Mouse (Mus musculus) G1E-ER4 (cell line): ENCODE results near the gene Emc8. TPM values are rescaled to one million over a fixed set of nuclear protein-coding genes. Genes with fewer than 3 reads are reported as not detected.

Experiments
- GATA1 ChIP-seq: IDR thresholded peaks from one replicate; pipeline ENCODE4 v1.8.0; 2012; ENCODE audit warnings: low read length, inconsistent platforms
- polyA plus RNA-seq: library from polyadenylated mRNA; stranded (reverse); fragments of >175 nt; gene quantifications from 2 replicates; pipeline ENCODE4 v1.2.3, GENCODE M21; 2012

The Emc8 gene
- polyA plus RNA-seq, 1 experiment, result 162 TPM

DNA sequence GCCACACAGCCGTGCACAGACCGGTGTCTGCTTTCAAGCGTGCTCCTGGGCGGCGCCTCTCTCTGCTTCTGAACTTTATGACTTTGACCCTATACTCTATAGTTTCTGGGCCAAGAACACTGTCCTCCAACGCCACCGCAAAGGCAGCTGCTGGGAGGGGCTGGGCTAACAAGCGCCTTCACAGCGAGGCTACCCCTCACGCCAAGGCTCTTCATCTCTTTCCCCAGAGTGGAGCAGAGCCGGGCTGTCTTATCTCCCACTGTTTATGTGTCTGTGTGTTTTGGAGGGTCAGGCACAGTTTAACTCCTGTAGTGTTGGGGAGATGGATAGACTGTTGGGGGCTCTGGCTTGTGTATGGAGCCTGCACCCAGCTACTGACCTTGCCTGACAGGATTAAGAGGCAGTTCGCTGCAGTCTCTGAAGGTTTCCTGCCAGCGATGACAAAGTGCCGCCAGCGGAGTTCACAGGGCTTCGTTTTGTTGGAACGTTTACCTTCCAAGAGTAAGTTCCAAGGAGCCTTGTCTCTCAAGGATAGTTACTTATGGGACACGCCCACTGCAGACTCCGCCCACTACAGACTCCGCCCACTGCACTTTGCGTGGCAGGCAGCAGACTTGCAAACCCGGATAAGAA, 25.6 kb upstream of the Emc8 start:
- TF ChIP-seq GATA1, result no peak

DNA sequence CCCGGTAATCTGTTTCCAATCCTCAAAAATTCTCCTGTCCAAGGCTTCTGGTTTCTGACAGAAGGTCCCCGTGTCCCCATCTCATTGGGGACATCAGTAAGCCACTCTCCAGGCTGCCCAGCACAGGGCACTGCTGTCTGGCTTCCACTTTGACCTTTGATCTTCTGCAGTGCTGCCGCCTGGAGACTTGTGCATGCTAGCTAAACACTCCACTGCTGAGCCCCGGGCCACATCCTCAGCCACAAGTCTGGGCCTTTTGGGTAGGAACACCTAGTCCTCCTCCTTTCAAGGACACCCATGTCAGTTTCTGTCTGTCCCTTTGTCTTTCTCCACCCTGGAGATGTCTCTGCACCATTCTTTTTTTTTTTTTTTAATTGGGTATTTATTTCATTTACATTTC, 24.6 kb upstream of the Emc8 start:
- no peak for TF ChIP-seq GATA1

DNA sequence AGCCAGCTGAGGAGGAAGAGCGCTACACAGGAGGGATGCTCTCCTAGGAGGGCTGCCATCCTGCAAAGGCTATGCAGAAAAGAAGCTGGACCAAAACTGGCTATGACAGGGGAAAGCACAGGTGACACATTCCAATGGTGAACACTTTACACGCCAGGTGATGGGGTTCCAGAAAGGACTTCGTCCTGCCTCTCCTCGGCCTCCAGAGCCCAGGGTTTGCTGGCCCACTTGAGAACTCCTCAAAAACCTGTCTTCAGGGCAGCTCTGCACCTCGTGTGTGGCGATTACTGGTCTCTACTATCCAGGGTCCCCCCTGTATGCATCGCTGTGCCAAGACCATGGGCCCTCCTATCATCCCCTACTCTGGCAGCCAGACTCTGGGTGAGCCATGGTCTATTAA, 20.1 kb upstream of the Emc8 start:
- no peak for TF ChIP-seq GATA1

DNA sequence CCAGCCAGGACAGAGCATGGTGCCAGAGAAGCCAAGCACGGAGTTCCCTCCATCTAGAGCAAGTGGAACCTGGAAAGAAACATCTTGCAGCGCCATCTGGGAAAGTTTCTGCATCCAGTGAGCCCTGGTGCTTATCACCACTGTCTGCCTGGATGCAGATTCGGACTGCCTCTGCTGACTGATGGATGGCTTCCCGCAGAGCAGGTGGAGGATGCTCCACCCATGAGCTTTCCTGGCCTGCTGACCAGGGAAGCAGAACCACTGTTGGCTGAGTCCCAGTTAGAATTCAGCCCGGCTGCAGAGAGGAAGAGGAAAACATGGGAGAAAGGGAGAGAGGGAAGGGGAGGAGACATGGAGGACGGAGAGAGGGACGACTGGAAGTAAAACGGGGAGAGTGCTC, 19.4 kb upstream of the Emc8 start:
- TF ChIP-seq GATA1, result no peak

DNA sequence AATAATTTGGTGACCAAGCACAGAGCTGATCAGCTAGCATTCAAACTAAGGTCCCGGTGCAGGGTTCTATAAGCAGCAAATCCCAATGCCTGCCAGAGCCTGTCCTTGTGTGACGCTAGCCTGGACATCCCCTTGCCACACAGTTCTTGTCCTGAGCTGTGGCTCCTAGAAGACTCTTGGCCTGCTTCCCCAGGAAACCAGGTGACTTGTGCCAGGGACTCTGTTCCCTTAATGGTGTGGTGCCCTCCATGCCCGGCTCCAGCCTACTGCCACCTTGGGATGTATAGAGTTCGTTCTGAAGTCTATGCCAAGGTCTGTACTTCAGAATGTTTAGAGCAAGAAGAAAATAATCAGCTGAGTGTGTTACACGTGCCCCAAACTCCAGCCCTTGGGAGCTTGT, 18.2 kb upstream of the Emc8 start:
- no peak for TF ChIP-seq GATA1

DNA sequence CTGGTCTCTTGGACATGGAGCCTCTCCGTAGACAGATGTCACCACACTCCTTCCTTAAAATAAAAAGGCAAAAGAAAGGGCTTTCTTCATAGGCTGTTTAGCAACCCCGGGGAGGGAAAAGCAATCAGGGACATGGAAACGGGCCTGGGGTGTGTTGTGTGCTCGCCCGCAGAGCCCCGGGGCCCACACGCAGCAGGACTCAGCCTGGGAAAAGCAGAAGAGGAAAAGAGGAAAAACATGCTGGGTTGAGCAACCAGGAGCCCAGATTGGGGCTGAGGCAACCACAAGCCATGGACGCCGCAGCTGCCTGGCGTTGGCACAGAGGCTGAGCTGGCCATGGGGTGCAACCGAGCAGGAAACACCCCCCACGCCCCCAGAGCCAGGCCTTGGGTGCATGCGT, 17.7 kb upstream of the Emc8 start:
- TF ChIP-seq GATA1, result no peak

DNA sequence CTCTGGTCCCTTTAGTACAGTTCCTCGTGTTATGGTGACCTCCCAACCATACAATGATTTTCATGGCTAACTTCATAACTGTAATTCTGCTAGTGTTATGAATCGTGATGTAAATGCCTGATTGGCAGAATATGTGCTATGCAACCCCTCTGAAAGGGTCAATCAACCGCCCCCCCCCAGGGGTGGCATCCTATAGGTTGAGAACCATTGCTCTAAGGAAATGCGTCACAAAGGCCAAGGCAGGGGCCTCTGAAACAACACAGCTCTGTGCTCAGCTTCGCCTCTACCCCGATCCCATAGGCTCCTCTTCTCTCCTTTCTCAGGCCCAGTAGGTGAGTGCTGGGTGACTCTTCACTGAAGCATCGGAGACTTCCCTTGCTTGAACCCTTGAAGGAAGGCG, 17.2 kb upstream of the Emc8 start:
- no peak for TF ChIP-seq GATA1

DNA sequence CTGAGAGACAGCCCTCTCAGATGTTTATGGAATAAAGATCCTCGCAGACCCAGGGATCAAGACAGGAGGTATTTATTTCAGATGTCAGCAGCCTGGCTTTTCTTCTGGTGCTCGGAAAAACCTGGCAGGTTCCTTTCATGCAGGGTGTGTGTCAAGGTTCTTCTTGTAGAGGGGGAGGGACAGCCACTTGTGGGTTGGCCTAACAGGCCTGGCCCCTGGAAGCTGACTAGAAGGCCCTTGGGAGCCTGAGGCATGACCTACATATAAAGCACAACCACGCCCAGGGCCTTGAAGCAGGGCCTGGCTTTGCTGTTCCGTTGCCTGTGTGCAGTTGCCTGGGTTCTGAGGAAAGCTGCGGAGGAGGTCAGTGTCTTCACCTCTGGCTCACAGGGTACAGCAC, 16.7 kb upstream of the Emc8 start:
- TF ChIP-seq GATA1, result no peak

DNA sequence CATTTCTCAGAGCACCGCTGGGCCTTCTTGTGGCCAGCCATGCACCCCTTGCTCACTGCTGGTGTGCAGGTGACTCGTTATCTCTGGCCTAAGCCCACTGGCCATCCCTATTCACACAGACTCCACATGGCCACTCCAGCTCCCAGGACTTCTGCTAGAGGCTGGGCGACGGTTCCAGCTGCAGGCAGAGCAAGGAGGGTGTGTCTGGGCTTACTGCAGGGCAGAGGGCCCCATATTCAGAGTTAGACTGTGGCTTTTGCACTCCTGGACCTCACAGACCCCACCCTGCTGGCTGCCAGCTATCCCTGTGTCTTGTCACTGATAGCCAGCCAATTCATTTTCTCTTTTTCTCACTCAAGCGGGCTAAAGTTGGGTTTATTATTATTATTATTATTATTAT, 15.7 kb upstream of the Emc8 start:
- TF ChIP-seq GATA1, result no peak

DNA sequence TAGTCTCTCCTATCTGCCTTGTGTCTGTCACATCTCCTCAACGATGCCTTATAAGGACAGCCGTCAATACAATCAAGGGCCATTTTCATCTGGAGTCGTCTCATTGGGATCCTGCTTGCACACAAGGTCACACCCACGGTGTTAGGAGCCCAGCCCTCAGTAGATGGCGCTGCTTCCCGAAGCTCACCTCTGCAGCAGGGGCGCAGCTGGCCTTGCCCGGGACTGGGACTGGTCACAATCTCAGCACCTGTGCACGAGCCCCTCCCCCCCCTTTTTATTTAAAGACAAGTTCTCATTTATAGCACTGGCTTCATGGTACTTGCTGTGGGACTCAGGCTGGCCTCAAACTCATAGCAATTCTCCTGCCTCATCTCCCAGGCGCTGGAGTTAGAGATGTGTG, 15.2 kb upstream of the Emc8 start:
- TF ChIP-seq GATA1, result no peak

DNA sequence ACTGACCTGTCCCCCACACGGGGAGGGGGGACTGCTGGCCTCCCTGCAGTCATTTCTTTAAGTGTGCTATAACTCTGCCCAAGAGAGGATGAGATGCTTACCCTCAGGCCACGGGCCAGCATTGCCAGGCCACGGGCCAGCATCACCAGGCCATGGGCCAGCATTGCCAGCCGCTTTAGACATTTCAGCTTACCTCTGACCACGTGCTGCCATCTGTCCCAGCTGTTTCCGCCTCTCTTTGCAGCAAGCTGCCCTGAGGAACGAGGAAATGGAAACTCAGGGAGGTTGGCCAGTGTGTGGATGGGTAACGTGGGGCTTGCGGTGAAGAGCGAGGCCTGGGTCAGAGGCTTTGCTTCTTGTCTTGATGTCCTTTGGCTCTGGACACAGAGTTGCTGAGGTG, 12.7 kb upstream of the Emc8 start:
- TF ChIP-seq GATA1, result no peak

DNA sequence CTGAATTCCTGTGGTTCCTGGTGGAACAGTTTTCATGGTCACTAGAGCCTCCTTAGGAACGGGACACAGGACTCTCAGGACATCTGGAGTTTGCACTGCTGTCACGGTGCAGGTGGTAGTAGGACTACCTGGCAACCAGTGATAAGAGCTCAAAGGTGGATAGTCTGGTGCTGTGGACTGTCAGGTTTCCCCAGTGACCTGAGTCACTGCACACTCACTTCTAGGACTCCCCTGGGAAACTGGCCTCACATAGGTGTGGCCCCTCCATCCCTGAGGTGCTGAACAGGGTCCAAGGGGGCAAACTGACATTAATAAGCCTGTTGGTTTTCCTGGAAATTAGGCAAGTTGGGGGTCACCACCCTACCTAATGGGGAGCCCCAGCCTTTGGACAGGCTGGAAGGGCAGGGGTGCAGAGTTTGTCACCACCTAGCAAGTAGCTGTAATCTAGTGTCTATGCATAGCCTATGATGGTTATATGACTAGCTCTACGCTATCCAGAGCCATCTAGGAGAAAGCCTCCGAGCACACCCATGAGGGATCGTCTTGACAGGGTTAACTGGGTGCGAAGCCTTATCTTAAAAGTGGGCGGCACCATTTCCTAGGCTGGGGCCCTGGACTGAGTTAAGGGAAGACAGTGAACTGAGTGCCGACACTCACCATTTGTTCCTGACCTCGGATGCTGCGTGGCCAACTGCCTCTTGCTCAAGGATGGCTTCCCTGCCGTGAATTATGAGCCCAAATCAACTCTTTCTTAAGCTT, 11.4 kb upstream of the Emc8 start:
- no peak for TF ChIP-seq GATA1

DNA sequence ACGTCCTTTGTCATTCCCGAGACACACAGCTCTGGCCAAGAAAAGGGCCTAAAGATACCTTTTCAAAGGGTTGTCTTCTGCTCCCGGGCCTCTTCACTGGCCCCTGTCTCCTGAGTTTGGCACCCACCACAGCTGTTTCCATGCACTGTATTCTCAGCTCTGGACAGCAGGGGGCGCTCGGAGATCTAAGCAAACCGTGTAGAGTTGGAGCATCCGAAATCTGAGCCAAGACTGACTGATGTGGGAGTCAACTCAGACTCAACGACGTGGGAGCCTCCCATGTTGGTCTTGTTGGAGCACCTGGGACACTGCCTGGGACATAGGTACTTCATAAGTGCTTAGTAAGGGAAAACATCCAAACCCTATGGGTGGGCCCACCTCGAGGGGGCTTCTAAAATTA, 10.1 kb upstream of the Emc8 start:
- TF ChIP-seq GATA1, result no peak

DNA sequence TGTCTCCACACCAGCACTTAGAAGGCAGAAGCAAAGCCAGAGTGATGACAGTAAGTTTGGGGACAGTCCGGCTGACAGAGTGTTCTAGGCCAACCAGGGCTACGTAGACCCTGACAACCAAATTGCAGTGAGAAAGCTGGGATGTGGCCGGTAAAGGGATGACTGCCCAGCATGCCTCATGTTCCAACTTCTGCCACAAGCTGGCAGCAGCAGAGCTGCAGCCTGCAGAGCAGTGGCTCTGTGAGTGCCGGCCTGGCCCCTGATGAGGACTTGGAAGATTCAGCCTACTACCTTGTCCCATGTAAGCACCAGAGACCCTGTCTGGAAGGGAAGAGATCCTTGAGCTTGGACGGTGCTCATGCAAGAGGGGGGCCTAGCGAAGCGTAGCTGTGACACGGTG, 7.3 kb upstream of the Emc8 start:
- TF ChIP-seq GATA1, result no peak

DNA sequence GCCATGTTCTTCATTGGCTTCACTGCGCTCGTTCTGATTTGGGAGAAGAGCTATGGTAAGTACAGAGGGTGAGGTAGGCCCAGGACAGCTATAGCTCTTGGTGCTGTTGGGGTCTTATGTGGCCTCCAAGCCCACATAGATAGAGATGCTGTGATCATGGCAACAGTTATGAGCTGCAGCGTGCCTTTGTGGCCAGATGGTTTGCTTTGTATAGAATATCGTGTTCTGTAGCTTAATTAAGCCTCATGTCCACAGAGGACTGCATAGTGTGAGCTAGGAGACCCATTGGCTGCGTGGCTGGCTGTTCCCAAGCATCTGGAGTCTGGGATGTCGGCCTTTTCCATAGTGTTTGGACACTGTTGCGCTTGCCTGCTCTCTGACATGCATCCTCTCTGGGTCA, 4.9 kb upstream of the Emc8 start:
- no peak for TF ChIP-seq GATA1

DNA sequence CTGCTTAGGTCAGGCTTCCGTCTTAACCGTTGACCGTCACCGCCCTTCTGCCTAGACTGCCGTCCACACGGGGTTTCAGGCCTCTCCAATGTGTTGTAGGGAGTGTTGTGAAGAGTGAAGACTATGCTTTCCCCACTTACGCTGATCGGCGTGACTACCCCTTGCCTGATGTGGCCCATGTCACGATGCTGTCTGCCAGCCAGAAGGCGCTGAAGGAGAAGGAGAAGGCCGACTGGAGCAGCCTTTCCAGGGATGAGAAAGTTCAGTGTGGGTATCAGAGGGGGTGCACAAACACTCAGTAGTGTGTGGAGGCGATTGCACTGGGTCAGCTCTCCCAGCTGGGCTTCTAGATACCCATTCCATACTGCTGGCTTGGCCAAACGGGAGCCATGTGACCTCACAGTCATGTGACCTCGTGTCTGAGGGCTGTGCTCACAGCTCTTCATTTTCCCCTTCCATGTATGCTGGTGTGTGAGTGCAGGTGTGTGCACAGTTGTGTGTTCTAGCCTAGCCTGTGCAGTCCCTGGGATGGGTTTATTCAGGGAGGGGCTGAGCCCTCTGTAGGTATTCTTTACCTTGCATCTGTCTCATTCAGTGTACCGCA, 4.4 kb upstream of the Emc8 start:
- no peak for TF ChIP-seq GATA1

DNA sequence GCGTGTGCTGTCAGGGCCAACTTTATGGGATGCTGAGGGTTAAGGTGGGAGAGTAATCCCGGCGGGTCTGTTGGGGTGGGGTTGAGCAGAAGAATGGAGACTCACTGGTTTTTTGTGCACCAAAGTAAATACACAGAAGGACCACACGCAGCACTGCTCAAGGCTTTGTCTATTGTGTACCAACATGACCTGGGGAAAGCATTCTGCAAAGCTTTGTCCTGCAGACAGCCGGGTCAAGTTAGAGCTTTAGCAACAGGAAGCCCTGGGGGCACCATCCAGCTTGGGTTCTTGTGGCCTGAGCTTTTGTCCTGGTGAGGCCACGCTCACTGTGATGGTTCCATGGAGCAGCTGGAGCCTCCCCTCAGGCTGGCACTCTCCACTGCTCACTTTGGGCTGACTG, 3.4 kb upstream of the Emc8 start:
- TF ChIP-seq GATA1, result no peak
